Mouse (Mus musculus) MEL (cell line): ENCODE results near the gene Lasp1. TPM values are rescaled to one million over a fixed set of nuclear protein-coding genes. Genes with fewer than 3 reads are reported as not detected.

Source experiments
- DNase-seq: peaks from one replicate; pipeline ENCODE4 v3.0.0; 2011; ENCODE audit warnings: low read depth, low spot score
- H3K27ac ChIP-seq: 2 replicates; pipeline ENCODE4 v1.5.1; 2012; ENCODE audit warnings: low read depth, mild to moderate bottlenecking, control low read depth, low read length, moderate library complexity; ENCODE audit not compliant: control insufficient read depth
- H3K27me3 ChIP-seq, 2 experiments: fragments of 150-350 bp in 1 of 2; sonication (generic) in 1 of 2; 2 replicates each; pipeline ENCODE4 v1.6.1; 2012; ENCODE audit warnings: low read length in 2 of 2, mild to moderate bottlenecking in 2 of 2, improper control_type of control experiment in 1 of 2, moderate library complexity in 1 of 2; ENCODE audit not compliant: insufficient read depth in 2 of 2, control insufficient read depth in 1 of 2
- H3K36me3 ChIP-seq, 2 experiments: 2 replicates each; pipeline ENCODE4 v1.6.1; 2012 to 2014; ENCODE audit warnings: low read length in 2 of 2, improper control_type of control experiment in 1 of 2, inconsistent platforms in 1 of 2, mild to moderate bottlenecking in 1 of 2; ENCODE audit not compliant: insufficient read depth in 2 of 2, control insufficient read depth in 1 of 2
- H3K4me1 ChIP-seq, 2 experiments: fragments of 150-350 bp in 1 of 2; sonication (generic) in 1 of 2; 2 replicates each; pipeline ENCODE4 v1.6.1; 2012; ENCODE audit warnings: low read length in 2 of 2, improper control_type of control experiment in 1 of 2, mild to moderate bottlenecking in 1 of 2; ENCODE audit not compliant: insufficient read depth in 2 of 2, control insufficient read depth in 1 of 2
- H3K4me3 ChIP-seq, 2 experiments: fragments of 150-350 bp in 1 of 2; sonication (generic) in 1 of 2; 2 replicates each; pipeline ENCODE4 v1.5.1; 2012; ENCODE audit warnings: low read depth in 2 of 2, low read length in 2 of 2, mild to moderate bottlenecking in 2 of 2, moderate library complexity in 2 of 2, control low read depth in 1 of 2, improper control_type of control experiment in 1 of 2; ENCODE audit not compliant: control insufficient read depth in 1 of 2, insufficient read depth in 1 of 2
- H3K79me2 ChIP-seq: 2 replicates; pipeline ENCODE4 v1.6.1; 2012; ENCODE audit warnings: mild to moderate bottlenecking, low read length, moderate library complexity; ENCODE audit not compliant: control insufficient read depth, poor library complexity, insufficient read depth
- H3K9ac ChIP-seq: 2 replicates; pipeline ENCODE4 v1.6.1; 2012; ENCODE audit warnings: low read depth, mild to moderate bottlenecking, control low read depth, low read length, moderate library complexity; ENCODE audit not compliant: control insufficient read depth, poor library complexity, severe bottlenecking
- H3K9me3 ChIP-seq: fragments of 150-350 bp; sonication (generic); replicated peaks from 2 replicates; pipeline ENCODE4 v1.6.1; 2012; ENCODE audit warnings: mild to moderate bottlenecking, low read length, improper control_type of control experiment, moderate library complexity; ENCODE audit not compliant: insufficient read depth
- BHLHE40 ChIP-seq: IDR thresholded peaks from 2 replicates; pipeline ENCODE4 v1.6.1; 2012; ENCODE audit warnings: low read depth, mild to moderate bottlenecking, inconsistent platforms, low read length, improper control_type of control experiment, borderline replicate concordance
- CHD1 ChIP-seq: IDR thresholded peaks from 2 replicates; pipeline ENCODE4 v1.6.1; 2012; ENCODE audit warnings: low read depth, mild to moderate bottlenecking, inconsistent platforms, low read length, improper control_type of control experiment
- CHD2 ChIP-seq: IDR thresholded peaks from 2 replicates; pipeline ENCODE4 v1.6.1; 2011; ENCODE audit warnings: low read length, improper control_type of control experiment
- CTCF ChIP-seq, 3 experiments: IDR thresholded peaks in 2 of 3; conservative IDR thresholded peaks in 1 of 3; 2 replicates each; pipeline ENCODE4 v1.5.1; 2011 to 2012; ENCODE audit warnings: low read length in 3 of 3, low read depth in 2 of 3, mild to moderate bottlenecking in 2 of 3, improper control_type of control experiment in 1 of 3, inconsistent platforms in 1 of 3, mixed read lengths in 1 of 3, moderate library complexity in 1 of 3; ENCODE audit not compliant: control insufficient read depth in 1 of 3, insufficient read depth in 1 of 3, poor library complexity in 1 of 3, severe bottlenecking in 1 of 3
- E2F4 ChIP-seq: IDR thresholded peaks from 2 replicates; pipeline ENCODE4 v1.6.1; 2011; ENCODE audit warnings: low read depth, low read length, improper control_type of control experiment, borderline replicate concordance
- ELF1 ChIP-seq: IDR thresholded peaks from 2 replicates; pipeline ENCODE4 v1.6.1; 2014; ENCODE audit warnings: low read depth, mild to moderate bottlenecking, inconsistent platforms, low read length, improper control_type of control experiment, moderate library complexity
- EP300 ChIP-seq, 2 experiments: IDR thresholded peaks; 2 replicates each; pipeline ENCODE4 v1.6.1; 2011; ENCODE audit warnings: improper control_type of control experiment in 2 of 2, low read length in 2 of 2, low read depth in 1 of 2, mild to moderate bottlenecking in 1 of 2
- GABPA ChIP-seq: IDR thresholded peaks from 2 replicates; pipeline ENCODE4 v1.6.1; 2012; ENCODE audit warnings: low read depth, mild to moderate bottlenecking, inconsistent platforms, low read length, improper control_type of control experiment, moderate library complexity
- GATA1 ChIP-seq: IDR thresholded peaks from 2 replicates; pipeline ENCODE4 v1.6.1; 2011; ENCODE audit warnings: low read depth, low read length, improper control_type of control experiment
- HCFC1 ChIP-seq: IDR thresholded peaks from 2 replicates; pipeline ENCODE4 v1.6.1; 2012; ENCODE audit warnings: low read depth, mild to moderate bottlenecking, inconsistent platforms, low read length, improper control_type of control experiment, moderate library complexity
- JUND ChIP-seq: IDR thresholded peaks from 2 replicates; pipeline ENCODE4 v1.6.1; 2011; ENCODE audit warnings: low read depth, mild to moderate bottlenecking, improper control_type of control experiment, low read length
- KAT2A ChIP-seq: conservative IDR thresholded peaks from 2 replicates; pipeline ENCODE4 v1.6.1; 2012; ENCODE audit warnings: low read depth, low read length, improper control_type of control experiment, inconsistent platforms
- MAFK ChIP-seq: IDR thresholded peaks from 2 replicates; pipeline ENCODE4 v1.6.1; 2011; ENCODE audit warnings: low read depth, mild to moderate bottlenecking, low read length, improper control_type of control experiment, borderline replicate concordance
- MAX ChIP-seq: IDR thresholded peaks from 2 replicates; pipeline ENCODE4 v1.6.1; 2011; ENCODE audit warnings: low read length, improper control_type of control experiment
- MEF2A ChIP-seq: IDR thresholded peaks from 2 replicates; pipeline ENCODE4 v1.6.1; 2014; ENCODE audit warnings: low read depth, mild to moderate bottlenecking, inconsistent platforms, low read length, improper control_type of control experiment; ENCODE audit not compliant: poor library complexity, insufficient replicate concordance, severe bottlenecking; ENCODE audit errors: extremely low read depth
- MXI1 ChIP-seq: IDR thresholded peaks from 2 replicates; pipeline ENCODE4 v1.6.1; 2011; ENCODE audit warnings: mild to moderate bottlenecking, low read depth, low read length, improper control_type of control experiment
- MYB ChIP-seq: IDR thresholded peaks from 2 replicates; pipeline ENCODE4 v1.6.1; 2011; ENCODE audit warnings: mild to moderate bottlenecking, low read depth, low read length, improper control_type of control experiment
- MYC ChIP-seq: IDR thresholded peaks from 2 replicates; pipeline ENCODE4 v1.6.1; 2011; ENCODE audit warnings: low read depth, mild to moderate bottlenecking, low read length, improper control_type of control experiment, moderate library complexity
- NELFE ChIP-seq: IDR thresholded peaks from 2 replicates; pipeline ENCODE4 v1.6.1; 2011; ENCODE audit warnings: low read depth, low read length, improper control_type of control experiment
- NRF1 ChIP-seq: IDR thresholded peaks from 2 replicates; pipeline ENCODE4 v1.6.1; 2014; ENCODE audit warnings: low read depth, mild to moderate bottlenecking, inconsistent platforms, low read length, improper control_type of control experiment, moderate library complexity; ENCODE audit not compliant: poor library complexity, insufficient read depth, severe bottlenecking
- POLR2A ChIP-seq, 2 experiments: IDR thresholded peaks; 2 replicates each; pipeline ENCODE4 v1.6.1; 2011 to 2012; ENCODE audit warnings: low read length in 2 of 2, mild to moderate bottlenecking in 2 of 2, control low read depth in 1 of 2, improper control_type of control experiment in 1 of 2, low read depth in 1 of 2, moderate library complexity in 1 of 2; ENCODE audit not compliant: control insufficient read depth in 1 of 2, insufficient read depth in 1 of 2, poor library complexity in 1 of 2
- POLR2AphosphoS2 ChIP-seq: IDR thresholded peaks from 2 replicates; pipeline ENCODE4 v1.6.1; 2011; ENCODE audit warnings: low read length, improper control_type of control experiment
- POLR2AphosphoS5 ChIP-seq: IDR thresholded peaks from 2 replicates; pipeline ENCODE4 v1.6.1; 2012; ENCODE audit warnings: low read depth, borderline replicate concordance, mild to moderate bottlenecking, inconsistent platforms, low read length, moderate library complexity, mixed read lengths
- RAD21 ChIP-seq: IDR thresholded peaks from 2 replicates; pipeline ENCODE4 v1.6.1; 2011; ENCODE audit warnings: mild to moderate bottlenecking, low read depth, low read length, improper control_type of control experiment
- RCOR1 ChIP-seq: IDR thresholded peaks from 2 replicates; pipeline ENCODE4 v1.6.1; 2012; ENCODE audit warnings: low read depth, mild to moderate bottlenecking, inconsistent platforms, low read length, improper control_type of control experiment
- SMC3 ChIP-seq: IDR thresholded peaks from 2 replicates; pipeline ENCODE4 v1.6.1; 2011; ENCODE audit warnings: low read depth, low read length, improper control_type of control experiment
- TAL1 ChIP-seq: IDR thresholded peaks from 2 replicates; pipeline ENCODE4 v1.6.1; 2012; ENCODE audit warnings: mild to moderate bottlenecking, inconsistent platforms, low read length, moderate library complexity, mixed read lengths
- TBP ChIP-seq: IDR thresholded peaks from 2 replicates; pipeline ENCODE4 v1.8.0; 2011; ENCODE audit warnings: low read depth, low read length, improper control_type of control experiment
- TCF12 ChIP-seq: IDR thresholded peaks from 2 replicates; pipeline ENCODE4 v1.6.1; 2014; ENCODE audit warnings: low read depth, mild to moderate bottlenecking, inconsistent platforms, low read length, improper control_type of control experiment, moderate library complexity
- UBTF ChIP-seq: IDR thresholded peaks from 2 replicates; pipeline ENCODE4 v1.6.1; 2012; ENCODE audit warnings: low read depth, mild to moderate bottlenecking, inconsistent platforms, low read length, improper control_type of control experiment, moderate library complexity, borderline replicate concordance; ENCODE audit not compliant: insufficient read depth
- USF1 ChIP-seq: IDR thresholded peaks from 2 replicates; pipeline ENCODE4 v1.6.1; 2014; ENCODE audit warnings: low read depth, mild to moderate bottlenecking, inconsistent platforms, low read length, improper control_type of control experiment, moderate library complexity
- USF2 ChIP-seq, 2 experiments: IDR thresholded peaks; 2 replicates each; pipeline ENCODE4 v1.6.1; 2011 to 2012; ENCODE audit warnings: improper control_type of control experiment in 2 of 2, low read length in 2 of 2, borderline replicate concordance in 1 of 2, inconsistent platforms in 1 of 2, low read depth in 1 of 2, mild to moderate bottlenecking in 1 of 2; ENCODE audit not compliant: insufficient read depth in 1 of 2
- ZC3H11A ChIP-seq: IDR thresholded peaks from 2 replicates; pipeline ENCODE4 v1.6.1; 2012; ENCODE audit warnings: low read depth, mild to moderate bottlenecking, inconsistent platforms, low read length, improper control_type of control experiment
- ZKSCAN1 ChIP-seq: IDR thresholded peaks from 2 replicates; pipeline ENCODE4 v1.6.1; 2012; ENCODE audit warnings: low read depth, mild to moderate bottlenecking, inconsistent platforms, low read length, improper control_type of control experiment, moderate library complexity
- ZMIZ1 ChIP-seq: IDR thresholded peaks from 2 replicates; pipeline ENCODE4 v1.6.1; 2012; ENCODE audit warnings: low read depth, mild to moderate bottlenecking, inconsistent platforms, low read length, improper control_type of control experiment, moderate library complexity
- ZNF384 ChIP-seq: IDR thresholded peaks from 2 replicates; pipeline ENCODE4 v1.6.1; 2012; ENCODE audit warnings: low read depth, mild to moderate bottlenecking, inconsistent platforms, low read length, improper control_type of control experiment
- polyA plus RNA-seq, 2 experiments: library from polyadenylated mRNA; stranded (reverse) in 1 of 2; unstranded in 1 of 2; fragments of >175 nt in 1 of 2; fragments of >200 nt in 1 of 2; gene quantifications; 2 replicates each; pipeline versions ENCODE4 v1.2.1 to v1.2.4; 2012; ENCODE audit warnings: low replicate concordance in 2 of 2, low read depth in 1 of 2; ENCODE audit not compliant: insufficient read length in 2 of 2, insufficient read depth in 1 of 2, missing spikeins in 1 of 2
- total RNA-seq: library from RNA; depleted of rRNA; stranded (reverse); fragments of 300-350 nt; gene quantifications from 2 replicates; pipeline ENCODE4 v1.2.3, GENCODE M21; 2012

Lasp1 gene
- total and polyA plus RNA-seq, 3 experiments: 13.3 to 38.7 TPM; not detected in 1

GRCm38 (mm10) chr11:97840991-97841661 is 42.3 kb downstream of the Lasp1 start:
- no peaks in the 10 kb centered on the region for H3K9me3 ChIP-seq
- peaks cover 0 to 17% of the 10 kb centered on the region in 2 experiments; a peak in 3 of 4 replicates for H3K4me1 ChIP-seq
- 0 out of 2 replicates have a peak, but pooled peaks have one; percentile 6 for TF ChIP-seq TCF12
- TF ChIP-seq CHD2: no peak
- TF ChIP-seq MEF2A: no peak
- TF ChIP-seq MAFK: no peak
- 0 out of 2 replicates have a peak, but pooled peaks have one; percentile 6 for TF ChIP-seq TBP
- no peak for TF ChIP-seq UBTF
- TF ChIP-seq POLR2A (IDR thresholded peaks at IDR 0.05; ENCODE audit: control insufficient read depth in 1 of 2, insufficient read depth in 1 of 2, low read depth in 1 of 2, low read length in 2 of 2, poor library complexity in 1 of 2): peak in 1 of 2 experiments; percentile 44; a peak in 1 of 4 replicates
- no peak for TF ChIP-seq TAL1
- peak; percentile 37; the same call in 1 of the 2 replicates for TF ChIP-seq NELFE
- no peak for TF ChIP-seq CTCF (IDR thresholded peaks at IDR 0.05 in 2 of 3, conservative IDR thresholded peaks at IDR 0.05 in 1 of 3; ENCODE audit: control insufficient read depth in 1 of 3, insufficient read depth in 1 of 3, low read depth in 2 of 3, low read length in 3 of 3, poor library complexity in 1 of 3, severe bottlenecking in 1 of 3)
- peak; percentile 56 for TF ChIP-seq RCOR1
- TF ChIP-seq JUND: no peak
- no peak for TF ChIP-seq USF2 (IDR thresholded peaks at IDR 0.05; ENCODE audit: borderline replicate concordance in 1 of 2, insufficient read depth in 1 of 2, low read depth in 1 of 2, low read length in 2 of 2)
- TF ChIP-seq ZNF384: peak; percentile 95
- TF ChIP-seq MXI1: peak; percentile 35; the same call in 1 of the 2 replicates
- TF ChIP-seq MYC: no peak
- no peak for TF ChIP-seq NRF1
- TF ChIP-seq ZMIZ1: no peak
- no peak; the same call in 1 of the 2 replicates for TF ChIP-seq HCFC1
- no peak for TF ChIP-seq SMC3
- no peak for TF ChIP-seq MYB
- TF ChIP-seq ELF1: no peak; the same call in 1 of the 2 replicates
- no peak for TF ChIP-seq POLR2AphosphoS5
- TF ChIP-seq POLR2AphosphoS2: no peak
- no peak for TF ChIP-seq GABPA
- no peak for TF ChIP-seq USF1
- TF ChIP-seq ZKSCAN1: 0 out of 2 replicates have a peak, but pooled peaks have one; percentile 8
- TF ChIP-seq KAT2A: no peak
- TF ChIP-seq RAD21: no peak
- 0 out of 2 replicates have a peak, but pooled peaks have one; percentile 22 for TF ChIP-seq GATA1
- TF ChIP-seq EP300 (IDR thresholded peaks at IDR 0.05; ENCODE audit: low read depth in 1 of 2, low read length in 2 of 2): no peak
- TF ChIP-seq BHLHE40: no peak
- TF ChIP-seq MAX: no peak
- TF ChIP-seq CHD1: no peak
- TF ChIP-seq E2F4: no peak
- TF ChIP-seq ZC3H11A: no peak

More at GRCm38 (mm10) chr11:97840991-97841661, 42.3 kb downstream of the Lasp1 start:
- Histone ChIP-seq H3K79me2 (no peaks in the 10 kb centered on the region), H3K27ac (peak overlapping the region; percentile 23; the same call in 1 of the 2 replicates), H3K9ac (peak overlapping the region; percentile 49), H3K36me3 (peaks cover 0 to 9% of the 10 kb centered on the region in 2 experiments; a peak in 2 of 4 replicates), H3K27me3 (no peaks in the 10 kb centered on the region), H3K4me3 (peak overlapping the region; percentile 53 to 54)
- DNase-seq: peak; percentile 87
